In the genomic region with DNA sequence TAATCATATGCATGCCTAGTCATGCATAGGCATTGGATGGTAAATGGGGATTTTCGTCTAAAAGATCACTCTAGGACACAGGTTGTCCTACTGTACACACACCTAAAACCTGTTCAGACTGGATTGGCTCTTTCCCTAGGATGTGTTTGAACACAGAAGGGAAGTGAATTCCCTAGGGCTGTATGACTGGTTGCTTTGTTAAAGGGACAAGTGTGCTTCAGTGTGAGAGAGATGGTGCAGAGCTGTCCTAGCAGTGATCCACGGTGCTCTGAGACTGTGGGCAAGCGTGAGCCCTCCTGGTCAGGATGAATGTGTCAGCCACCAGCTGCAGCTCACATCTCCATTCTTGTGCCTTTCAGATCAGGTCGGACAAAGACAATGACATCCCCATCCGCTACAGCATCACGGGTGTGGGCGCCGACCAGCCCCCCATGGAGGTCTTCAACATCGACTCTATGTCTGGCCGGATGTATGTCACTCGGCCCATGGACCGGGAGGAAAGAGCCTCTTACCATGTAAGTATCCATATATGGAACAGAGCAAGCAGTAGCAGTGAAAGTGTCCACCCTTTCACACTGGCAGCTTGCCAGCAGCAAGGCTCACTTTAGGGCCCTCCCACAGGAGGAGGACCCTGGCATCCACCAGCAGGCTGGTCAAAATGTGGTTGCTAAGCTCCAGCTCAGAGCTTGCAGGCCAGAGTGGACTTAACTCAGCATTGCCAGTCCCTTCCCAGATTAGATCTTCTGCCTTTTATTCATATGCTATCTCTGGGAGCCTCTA, we compare ENCODE assay signal across 8 mouse cellular contexts.
DNase-seq lines count a peak whose midpoint lies in the region; ATAC-seq and TF ChIP-seq lines count a peak whose summit lies in the region.

No protein-coding gene starts in this region.

- no peak overlapping the region for H3K4me3 ChIP-seq in liver, embryonic 15.5 days (replicated peaks)
- H3K4me3 ChIP-seq in stomach, postnatal 0 days (ENCODE audit: low read depth, low read length), result no peak overlapping the region

- no peak for TF ChIP-seq EP300 in stomach, postnatal 0 days (optimal IDR thresholded peaks at IDR 0.05)

- ATAC-seq in liver, embryonic 15.5 days (ENCODE audit: insufficient read depth), result peak; percentile 7; the same call in 1 of the 2 replicates
- peak; percentile 87 for ATAC-seq in stomach, postnatal 0 days (ENCODE audit: low FRiP score, low TSS enrichment)
- no peak for ATAC-seq in erythroblast, adult 5-6 weeks (replicated peaks; ENCODE audit: low FRiP score, poor library complexity, severe bottlenecking)

- no peaks in the 10 kb centered on the region for H3K9me3 ChIP-seq in liver, embryonic 15.5 days (replicated peaks)
- H3K9me3 ChIP-seq in stomach, postnatal 0 days (ENCODE audit: control insufficient read depth, low read length), result no peaks in the 10 kb centered on the region

- H3K36me3 ChIP-seq in liver, embryonic 15.5 days (replicated peaks), result no peaks in the 10 kb centered on the region
- no peaks in the 10 kb centered on the region for H3K36me3 ChIP-seq in stomach, postnatal 0 days (ENCODE audit: control insufficient read depth, insufficient read depth, low read length)

- no peak overlapping the region for H3K4me2 ChIP-seq in liver, embryonic 15.5 days
- H3K4me2 ChIP-seq in stomach, postnatal 0 days (replicated peaks; ENCODE audit: low read depth), result no peak overlapping the region; the same call in 1 of the 2 replicates

- no peaks in the 10 kb centered on the region for H3K4me1 ChIP-seq in liver, embryonic 15.5 days (replicated peaks)
- 0 out of 2 replicates have a peak, but pooled peaks cover 3% of the 10 kb centered on the region for H3K4me1 ChIP-seq in stomach, postnatal 0 days (replicated peaks; ENCODE audit: control insufficient read depth, insufficient read depth)

- DNase-seq in adrenal gland, postnatal 25 days, result peak; percentile 26
- DNase-seq in adrenal gland, postnatal 4 days (ENCODE audit: low spot score in 2 of 2), result no peak
- DNase-seq in testis, postnatal 10 days (ENCODE audit: low spot score), result peak; percentile 51
- no peak for DNase-seq in testis, postnatal 14 days (ENCODE audit: low spot score)
- peak; percentile 67 for DNase-seq in stomach, postnatal 0 days (ENCODE audit: low spot score)
- no peak for DNase-seq in thymus, postnatal 4 days

- TF ChIP-seq CTCF in stomach, postnatal 0 days (IDR thresholded peaks at IDR 0.05; ENCODE audit: low read depth), result no peak

- H3K27ac ChIP-seq in liver, embryonic 15.5 days (replicated peaks), result no peak overlapping the region
- peak overlapping the region; percentile 65; the same call in 1 of the 2 replicates for H3K27ac ChIP-seq in stomach, postnatal 0 days (replicated peaks)

- no peak overlapping the region for H3K9ac ChIP-seq in liver, embryonic 15.5 days
- no peak overlapping the region for H3K9ac ChIP-seq in stomach, postnatal 0 days (ENCODE audit: low read length)

- no peaks in the 10 kb centered on the region for H3K27me3 ChIP-seq in liver, embryonic 15.5 days
- no peaks in the 10 kb centered on the region for H3K27me3 ChIP-seq in stomach, postnatal 0 days (ENCODE audit: control insufficient read depth, insufficient read depth, low read length)

- WGBS in liver, embryonic 15.5 days (ENCODE audit: insufficient replicate concordance), result 62% methylated on average over 12 of the region's 12 CpGs
- 52% methylated on average over 12 of the region's 12 CpGs for WGBS in stomach, postnatal 0 days

Comparison
In these comparisons a context has a peak if more than half of its experiments do, and no peak if none do; other contexts are left out.
1. DNase-seq: peak in adrenal gland, postnatal 25 days (single experiment), testis, postnatal 10 days (single experiment) and stomach, postnatal 0 days (single experiment); none in adrenal gland, postnatal 4 days (0 of 2), testis, postnatal 14 days (single experiment) and thymus, postnatal 4 days (single experiment).